Mouse (Mus musculus) hindbrain, embryonic 11.5 days (tissue): ENCODE data around the gene Zfy2. TPM values are rescaled to one million over a fixed set of nuclear protein-coding genes. Genes with fewer than 3 reads are reported as not detected.

Source experiments
- ATAC-seq: fragments of 200-750 bp; cut with Nextera tagmentation; 2 replicates; pipeline ENCODE4 v1.8.0; 2017; ENCODE audit warnings: mild to moderate bottlenecking, moderate TSS enrichment, moderate library complexity; ENCODE audit not compliant: low FRiP score
- DNase-seq: peaks from one replicate; pipeline ENCODE4 v3.0.0-alpha.2; 2015; ENCODE audit warnings: low spot score
- H3K27ac ChIP-seq: fragments of 300-500 bp; sonication (generic); 2 replicates; pipeline ENCODE4 v1.5.1; 2014; ENCODE audit warnings: mild to moderate bottlenecking, low read depth, low read length
- H3K27me3 ChIP-seq: fragments of 300-500 bp; sonication (generic); 2 replicates; pipeline ENCODE4 v1.6.1; 2014; ENCODE audit warnings: mild to moderate bottlenecking, low read length, moderate library complexity, mixed read lengths; ENCODE audit not compliant: control insufficient read depth, insufficient read depth
- H3K36me3 ChIP-seq: fragments of 300-500 bp; sonication (generic); 2 replicates; pipeline ENCODE4 v1.6.1; 2014; ENCODE audit warnings: mild to moderate bottlenecking, low read length, moderate library complexity, mixed read lengths; ENCODE audit not compliant: control insufficient read depth, insufficient read depth
- H3K4me1 ChIP-seq: fragments of 300-500 bp; sonication (generic); replicated peaks from 2 replicates; pipeline ENCODE4 v1.6.1; 2014; ENCODE audit warnings: low read length, mixed read lengths; ENCODE audit not compliant: control insufficient read depth, insufficient read depth
- H3K4me2 ChIP-seq: fragments of 300-500 bp; sonication (generic); replicated peaks from 2 replicates; pipeline ENCODE4 v1.6.1; 2014; ENCODE audit warnings: mild to moderate bottlenecking, low read depth, low read length
- H3K4me3 ChIP-seq: fragments of 300-500 bp; sonication (generic); 2 replicates; pipeline ENCODE4 v1.5.1; 2014; ENCODE audit warnings: low read depth, low read length
- H3K9ac ChIP-seq: fragments of 300-500 bp; sonication (generic); 2 replicates; pipeline ENCODE4 v1.6.1; 2014; ENCODE audit warnings: low read depth, low read length
- H3K9me3 ChIP-seq: fragments of 300-500 bp; sonication (generic); 2 replicates; pipeline ENCODE4 v1.6.1; 2016; ENCODE audit warnings: low read length; ENCODE audit not compliant: control insufficient read depth
- WGBS: fragments of 180-500 bp; shearing (Covaris S2); extraction: QIAGEN DNeasy Blood & Tissue Kit; methylation state at CpG from one replicate; pipeline ENCODE4 v1.1.7; 2014; 5-methylcytosine and 5-hydroxymethylcytosine counted together
- polyA plus RNA-seq: library from polyadenylated mRNA; unstranded; fragments of >200 nt; fragmentation: Nextera tagmentation; extraction: Ambion mirVana; gene quantifications from 2 replicates; pipeline ENCODE4 v1.2.1, GENCODE M21; 2014

The Zfy2 gene
- polyA plus RNA-seq = not detected in 2 replicates

DNA sequence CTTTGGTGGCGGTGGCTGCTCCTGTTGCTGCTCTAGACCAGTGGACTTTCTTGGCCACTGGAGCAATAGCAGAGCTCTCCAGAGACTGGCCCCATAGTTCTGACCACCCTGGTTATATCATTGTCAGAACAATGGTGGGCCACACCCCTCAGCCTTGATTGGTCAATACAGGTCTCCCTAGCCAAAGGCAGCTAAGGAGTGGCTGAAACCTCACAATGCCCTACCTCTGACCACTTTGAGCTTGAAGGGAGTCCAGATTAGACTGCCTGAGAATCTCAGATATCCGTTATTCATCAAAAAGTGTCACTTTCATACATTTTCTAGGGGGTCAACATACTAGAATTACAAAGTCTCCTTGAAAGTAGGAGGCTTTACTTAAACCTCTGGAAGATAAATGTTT lies at the start of gene Zfy2:
Gene Zfy2, minus strand, starts transcription at position 101 of the 400 bp plus-strand sequence.
- WGBS = 88% methylated on average over 1 of the region's 2 CpGs
- H3K4me2 ChIP-seq = no peak within 1 kb of the TSS
- no peak within 1 kb of the TSS for H3K4me3 ChIP-seq
- H3K4me1 ChIP-seq = no peaks in the 10 kb centered on the region
- DNase-seq = no peak
- H3K36me3 ChIP-seq = no peaks in the 10 kb centered on the region
- H3K27me3 ChIP-seq = no peaks in the 10 kb centered on the region
- no peak within 1 kb of the TSS for H3K9ac ChIP-seq
- H3K9me3 ChIP-seq = no peaks in the 10 kb centered on the region
- no peak for ATAC-seq
- H3K27ac ChIP-seq = no peak within 1 kb of the TSS
